Mouse (Mus musculus): ENCODE data around the gene Prdm16. TPM values are rescaled to one million over a fixed set of nuclear protein-coding genes. Genes with fewer than 3 reads are reported as not detected.

Prdm16 gene
- polyA plus RNA-seq, 1 experiment from 2014 or later = 19.0 TPM

GRCm38 (mm10) chr4:154425284-154425683 is 211.4 kb downstream of the Prdm16 start:
- ATAC-seq (replicated peaks; ENCODE audit: low FRiP score, low read depth) = no peak

GRCm38 (mm10) chr4:154424681-154425080 is 212.0 kb downstream of the Prdm16 start:
- Histone ChIP-seq H3K9ac (ENCODE audit: low read depth, low read length) (no peak overlapping the region), H3K4me2 (ENCODE audit: low read length) (no peak overlapping the region), H3K27ac (no peak overlapping the region), H3K36me3 (ENCODE audit: insufficient read depth, low read length) (no peaks in the 10 kb centered on the region), H3K9me3 (replicated peaks; ENCODE audit: low read length) (no peaks in the 10 kb centered on the region), H3K4me1 (replicated peaks; ENCODE audit: insufficient read depth, low read length) (no peaks in the 10 kb centered on the region), H3K4me3 (replicated peaks; ENCODE audit: low read depth, low read length) (no peak overlapping the region), H3K27me3 (ENCODE audit: insufficient read depth, low read length) (peaks cover 20% of the 10 kb centered on the region; the same call in 1 of the 2 replicates)
- ATAC-seq (replicated peaks; ENCODE audit: low FRiP score, low read depth) (no peak), DNase-seq (ENCODE audit: low spot score) (no peak)
- TF ChIP-seq CTCF (IDR thresholded peaks at IDR 0.05; ENCODE audit: low read depth) = no peak
- WGBS = 21% methylated on average over 11 of the region's 11 CpGs

More at GRCm38 (mm10) chr4:154425284-154425683, 211.4 kb downstream of the Prdm16 start:
- peaks cover 20% of the 10 kb centered on the region; the same call in 1 of the 2 replicates for H3K27me3 ChIP-seq (ENCODE audit: insufficient read depth, low read length)
- no peak overlapping the region for H3K27ac ChIP-seq
- whole genome bisulfite sequencing = 59% methylated on average over 17 of the region's 17 CpGs
- no peak overlapping the region for H3K4me3 ChIP-seq (replicated peaks; ENCODE audit: low read depth, low read length)
- no peak for DNase-seq (ENCODE audit: low spot score)
- no peak for TF ChIP-seq CTCF (IDR thresholded peaks at IDR 0.05; ENCODE audit: low read depth)
- H3K4me2 ChIP-seq (ENCODE audit: low read length) = no peak overlapping the region
- no peaks in the 10 kb centered on the region for H3K36me3 ChIP-seq (ENCODE audit: insufficient read depth, low read length)
- no peak overlapping the region for H3K9ac ChIP-seq (ENCODE audit: low read depth, low read length)
- no peaks in the 10 kb centered on the region for H3K4me1 ChIP-seq (replicated peaks; ENCODE audit: insufficient read depth, low read length)
- H3K9me3 ChIP-seq (replicated peaks; ENCODE audit: low read length) = no peaks in the 10 kb centered on the region

GRCm38 (mm10) chr4:154422431-154422913 is 214.2 kb downstream of the Prdm16 start:
- Histone ChIP-seq H3K36me3 (ENCODE audit: insufficient read depth, low read length) (no peaks in the 10 kb centered on the region), H3K9me3 (replicated peaks; ENCODE audit: low read length) (no peaks in the 10 kb centered on the region), H3K27me3 (ENCODE audit: insufficient read depth, low read length) (peaks cover 20% of the 10 kb centered on the region; the same call in 1 of the 2 replicates), H3K9ac (ENCODE audit: low read depth, low read length) (no peak overlapping the region), H3K4me1 (replicated peaks; ENCODE audit: insufficient read depth, low read length) (no peaks in the 10 kb centered on the region), H3K27ac (no peak overlapping the region), H3K4me2 (ENCODE audit: low read length) (no peak overlapping the region), H3K4me3 (replicated peaks; ENCODE audit: low read depth, low read length) (no peak overlapping the region)
- no peak for TF ChIP-seq CTCF (IDR thresholded peaks at IDR 0.05; ENCODE audit: low read depth)
- 18% methylated on average over 10 of the region's 10 CpGs for WGBS
- no peak for ATAC-seq (replicated peaks; ENCODE audit: low FRiP score, low read depth)
- no peak for DNase-seq (ENCODE audit: low spot score)

DNA sequence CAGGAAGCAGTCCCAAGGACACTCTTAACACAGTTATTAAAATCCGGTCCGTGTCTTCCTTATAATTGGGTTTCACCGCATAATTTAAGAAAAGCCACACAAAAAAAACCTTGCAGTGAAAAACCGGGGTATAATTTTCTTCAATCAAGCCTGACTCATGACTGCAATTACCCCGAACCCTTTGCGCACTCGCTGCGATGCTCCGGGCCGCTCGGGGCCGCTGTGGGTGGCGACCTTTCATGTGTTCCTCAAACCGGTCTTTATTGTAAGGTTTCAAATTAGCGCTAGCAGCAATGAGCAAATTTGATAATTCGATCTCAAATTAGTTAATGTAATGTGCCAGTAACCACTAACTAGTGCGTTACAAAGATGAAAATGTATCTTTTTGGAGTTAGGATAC is 215.9 kb downstream of the Prdm16 start:
- H3K27ac ChIP-seq = no peak overlapping the region
- peaks cover 11% of the 10 kb centered on the region; the same call in 1 of the 2 replicates for H3K27me3 ChIP-seq (ENCODE audit: insufficient read depth, low read length)
- no peaks in the 10 kb centered on the region for H3K4me1 ChIP-seq (replicated peaks; ENCODE audit: insufficient read depth, low read length)
- H3K36me3 ChIP-seq (ENCODE audit: insufficient read depth, low read length) = no peaks in the 10 kb centered on the region
- no peak for ATAC-seq (replicated peaks; ENCODE audit: low FRiP score, low read depth)
- no peak overlapping the region for H3K4me3 ChIP-seq (replicated peaks; ENCODE audit: low read depth, low read length)
- no peak for DNase-seq (ENCODE audit: low spot score)
- 76% methylated on average over 17 of the region's 17 CpGs for WGBS
- TF ChIP-seq CTCF (IDR thresholded peaks at IDR 0.05; ENCODE audit: low read depth) = no peak
- no peak overlapping the region for H3K9ac ChIP-seq (ENCODE audit: low read depth, low read length)
- no peak overlapping the region for H3K4me2 ChIP-seq (ENCODE audit: low read length)
- no peaks in the 10 kb centered on the region for H3K9me3 ChIP-seq (replicated peaks; ENCODE audit: low read length)

DNA sequence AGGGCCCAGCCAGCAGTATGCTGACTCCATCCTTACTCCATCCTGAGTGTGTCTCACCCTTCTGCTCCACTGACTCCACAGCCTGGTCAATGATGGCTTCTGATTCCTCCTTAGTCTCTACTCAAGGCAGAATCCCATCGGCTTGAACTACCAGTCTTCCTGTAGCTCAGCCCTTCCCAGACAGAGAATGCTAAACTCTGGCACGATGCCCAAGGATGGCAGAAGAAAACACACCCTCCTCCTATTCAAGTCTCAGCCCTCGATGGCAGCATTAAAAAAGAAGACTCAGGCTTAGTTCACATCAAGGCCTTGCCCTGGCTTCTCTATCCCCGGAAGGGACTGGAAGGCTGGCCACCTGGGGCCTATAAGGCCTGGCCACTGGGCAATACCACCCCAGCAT is 216.9 kb downstream of the Prdm16 start:
- H3K4me3 ChIP-seq (replicated peaks; ENCODE audit: low read depth, low read length) = no peak overlapping the region
- peaks cover 10% of the 10 kb centered on the region; the same call in 1 of the 2 replicates for H3K27me3 ChIP-seq (ENCODE audit: insufficient read depth, low read length)
- H3K4me2 ChIP-seq (ENCODE audit: low read length) = no peak overlapping the region
- ATAC-seq (replicated peaks; ENCODE audit: low FRiP score, low read depth) (no peak), DNase-seq (ENCODE audit: low spot score) (no peak)
- no peak for TF ChIP-seq CTCF (IDR thresholded peaks at IDR 0.05; ENCODE audit: low read depth)
- H3K4me1 ChIP-seq (replicated peaks; ENCODE audit: insufficient read depth, low read length) = no peaks in the 10 kb centered on the region
- 87% methylated on average over 4 of the region's 4 CpGs for WGBS
- H3K9me3 ChIP-seq (replicated peaks; ENCODE audit: low read length) = no peaks in the 10 kb centered on the region
- no peak overlapping the region for H3K9ac ChIP-seq (ENCODE audit: low read depth, low read length)
- no peaks in the 10 kb centered on the region for H3K36me3 ChIP-seq (ENCODE audit: insufficient read depth, low read length)
- H3K27ac ChIP-seq = no peak overlapping the region

GRCm38 (mm10) chr4:154418993-154419392 is 217.7 kb downstream of the Prdm16 start:
- H3K4me3 ChIP-seq (replicated peaks; ENCODE audit: low read depth, low read length) = no peak overlapping the region
- no peak for ATAC-seq (replicated peaks; ENCODE audit: low FRiP score, low read depth)
- peak; percentile 64; the same call in 1 of the 2 replicates for TF ChIP-seq CTCF (IDR thresholded peaks at IDR 0.05; ENCODE audit: low read depth)
- H3K27me3 ChIP-seq (ENCODE audit: insufficient read depth, low read length) = peaks cover 7% of the 10 kb centered on the region; the same call in 1 of the 2 replicates
- WGBS = 20% methylated on average over 2 of the region's 2 CpGs
- no peak overlapping the region for H3K4me2 ChIP-seq (ENCODE audit: low read length)
- no peak overlapping the region for H3K27ac ChIP-seq
- H3K9me3 ChIP-seq (replicated peaks; ENCODE audit: low read length) = no peaks in the 10 kb centered on the region
- H3K36me3 ChIP-seq (ENCODE audit: insufficient read depth, low read length) = no peaks in the 10 kb centered on the region
- H3K9ac ChIP-seq (ENCODE audit: low read depth, low read length) = no peak overlapping the region
- H3K4me1 ChIP-seq (replicated peaks; ENCODE audit: insufficient read depth, low read length) = 0 out of 2 replicates have a peak, but pooled peaks cover under 1% of the 10 kb centered on the region
- no peak for DNase-seq (ENCODE audit: low spot score)

GRCm38 (mm10) chr4:154418327-154418744 is 218.3 kb downstream of the Prdm16 start:
- DNase-seq (ENCODE audit: low spot score) (no peak), ATAC-seq (replicated peaks; ENCODE audit: low FRiP score, low read depth) (no peak)
- Histone ChIP-seq H3K4me3 (replicated peaks; ENCODE audit: low read depth, low read length) (no peak overlapping the region), H3K27me3 (ENCODE audit: insufficient read depth, low read length) (peaks cover 3% of the 10 kb centered on the region; the same call in 1 of the 2 replicates), H3K36me3 (ENCODE audit: insufficient read depth, low read length) (no peaks in the 10 kb centered on the region), H3K9ac (ENCODE audit: low read depth, low read length) (no peak overlapping the region), H3K27ac (no peak overlapping the region), H3K4me1 (replicated peaks; ENCODE audit: insufficient read depth, low read length) (0 out of 2 replicates have a peak, but pooled peaks cover 6% of the 10 kb centered on the region), H3K4me2 (ENCODE audit: low read length) (no peak overlapping the region), H3K9me3 (replicated peaks; ENCODE audit: low read length) (no peaks in the 10 kb centered on the region)
- 58% methylated on average over 4 of the region's 4 CpGs for WGBS
- no peak for TF ChIP-seq CTCF (IDR thresholded peaks at IDR 0.05; ENCODE audit: low read depth)

All from kidney, postnatal 0 days (tissue).